Mouse (Mus musculus) liver, adult 2 months (tissue): ENCODE data around the gene Calm1.

Experiments used
- CTCF ChIP-seq: fragments of 200-500 bp; IDR thresholded peaks from 2 replicates; pipeline ENCODE4 v1.5.1; 2011; ENCODE audit warnings: low read depth, low read length, control low read depth
- POLR2A ChIP-seq: fragments of 200-500 bp; IDR thresholded peaks from 2 replicates; pipeline ENCODE4 v1.6.1; 2011; ENCODE audit warnings: low read length, control low read depth; ENCODE audit not compliant: insufficient read depth; ENCODE audit errors: extremely low read depth

GRCm38 (mm10) chr12:100213162-100213561 is 13.9 kb downstream of the Calm1 start:
- no peak for TF ChIP-seq CTCF
- no peak for TF ChIP-seq POLR2A
